Mouse (Mus musculus) heart, adult 2 months (tissue): ENCODE results near the gene Gm21987.

ENCODE experiments used
- CTCF ChIP-seq: fragments of 200-600 bp; IDR thresholded peaks from 2 replicates; pipeline ENCODE4 v1.8.1; 2022; ENCODE audit warnings: antibody characterized with exemption, mild to moderate bottlenecking, moderate library complexity
- EP300 ChIP-seq: fragments of 200-500 bp; IDR thresholded peaks from 2 replicates; pipeline ENCODE4 v1.6.1; 2011; ENCODE audit warnings: low read depth, low read length, control low read depth; ENCODE audit not compliant: insufficient read depth

DNA sequence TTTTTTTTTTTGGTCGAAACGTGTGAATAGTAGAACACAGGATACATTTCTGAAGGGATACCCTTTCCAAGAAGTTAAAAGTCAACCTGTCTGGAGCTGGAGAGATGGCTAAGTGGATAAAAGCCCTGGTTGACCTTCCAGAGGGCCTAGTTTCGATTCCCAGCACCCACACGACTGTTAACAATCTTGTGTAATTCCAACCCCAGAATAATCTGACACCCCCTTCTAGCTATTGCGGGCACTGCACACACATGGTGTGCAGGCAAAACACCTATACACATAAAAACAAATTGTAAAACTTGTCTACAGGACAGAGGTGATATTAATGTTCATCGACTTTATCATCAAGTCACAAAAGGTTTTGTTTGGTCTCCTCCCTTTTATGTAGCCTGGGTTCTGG is 748 bp downstream of the Gm21987 start:
- TF ChIP-seq EP300 (no peak), CTCF (no peak)
